Mouse (Mus musculus): ENCODE data around the gene Rad54l. TPM values are rescaled to one million over a fixed set of nuclear protein-coding genes. Genes with fewer than 3 reads are reported as not detected.

Rad54l gene
- polyA plus RNA-seq, 1 experiment from 2014 or later: 10.4 TPM

- H3K9ac ChIP-seq (ENCODE audit: low read depth, low read length): no peak overlapping the region
- H3K4me1 ChIP-seq (replicated peaks; ENCODE audit: insufficient read depth, low read length): peaks cover 9% of the 10 kb centered on the region; the same call in 1 of the 2 replicates
- TF ChIP-seq CTCF (IDR thresholded peaks at IDR 0.05; ENCODE audit: low read depth): no peak
- no peaks in the 10 kb centered on the region for H3K36me3 ChIP-seq (ENCODE audit: insufficient read depth, low read length)
- 49% methylated on average over 8 of the region's 8 CpGs for WGBS
- DNase-seq (ENCODE audit: low spot score) (no peak), ATAC-seq (replicated peaks; ENCODE audit: low FRiP score, low read depth) (no peak)
- no peak overlapping the region for H3K4me2 ChIP-seq (ENCODE audit: low read length)
- no peak overlapping the region for H3K4me3 ChIP-seq (replicated peaks; ENCODE audit: low read depth, low read length)
- no peaks in the 10 kb centered on the region for H3K9me3 ChIP-seq (replicated peaks; ENCODE audit: low read length)
- H3K27me3 ChIP-seq (ENCODE audit: insufficient read depth, low read length): no peaks in the 10 kb centered on the region
- peak overlapping the region; percentile 51; the same call in 1 of the 2 replicates for H3K27ac ChIP-seq
Observed at GRCm38 (mm10) chr4:116165708-116166407, 42.4 kb upstream of the Rad54l start.

GRCm38 (mm10) chr4:116164759-116165554 is 41.5 kb upstream of the Rad54l start:
- no peaks in the 10 kb centered on the region for H3K27me3 ChIP-seq (ENCODE audit: insufficient read depth, low read length)
- no peak overlapping the region for H3K4me2 ChIP-seq (ENCODE audit: low read length)
- no peak for TF ChIP-seq CTCF (IDR thresholded peaks at IDR 0.05; ENCODE audit: low read depth)
- DNase-seq (ENCODE audit: low spot score) (no peak), ATAC-seq (replicated peaks; ENCODE audit: low FRiP score, low read depth) (no peak)
- H3K9me3 ChIP-seq (replicated peaks; ENCODE audit: low read length): no peaks in the 10 kb centered on the region
- H3K36me3 ChIP-seq (ENCODE audit: insufficient read depth, low read length): no peaks in the 10 kb centered on the region
- H3K27ac ChIP-seq: peak overlapping the region; percentile 51; the same call in 1 of the 2 replicates
- no peak overlapping the region for H3K9ac ChIP-seq (ENCODE audit: low read depth, low read length)
- WGBS: 71% methylated on average over 2 of the region's 2 CpGs
- H3K4me3 ChIP-seq (replicated peaks; ENCODE audit: low read depth, low read length): no peak overlapping the region
- peaks cover 9% of the 10 kb centered on the region; the same call in 1 of the 2 replicates for H3K4me1 ChIP-seq (replicated peaks; ENCODE audit: insufficient read depth, low read length)

DNA sequence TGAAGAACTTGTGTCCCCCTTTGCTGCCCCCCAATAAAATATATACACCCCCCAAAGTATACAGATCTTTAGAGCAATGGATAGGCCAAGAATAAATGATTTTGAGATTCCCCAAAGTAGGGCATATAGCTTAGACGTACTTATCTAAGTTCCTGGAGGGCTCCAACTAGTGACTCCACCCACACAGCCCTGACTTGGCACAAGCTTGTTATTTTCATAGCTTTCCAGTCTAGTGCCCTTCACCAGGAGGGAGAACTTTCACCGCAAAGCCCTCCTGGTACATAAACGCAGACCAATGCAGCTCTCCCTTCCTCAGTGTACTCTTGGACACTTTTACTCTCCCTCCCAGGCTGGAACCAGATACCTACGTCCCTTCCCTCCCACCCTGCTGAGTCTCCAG is 38.7 kb upstream of the Rad54l start:
- no peak overlapping the region for H3K9ac ChIP-seq (ENCODE audit: low read depth, low read length)
- WGBS: 35% methylated on average over 4 of the region's 4 CpGs

DNA sequence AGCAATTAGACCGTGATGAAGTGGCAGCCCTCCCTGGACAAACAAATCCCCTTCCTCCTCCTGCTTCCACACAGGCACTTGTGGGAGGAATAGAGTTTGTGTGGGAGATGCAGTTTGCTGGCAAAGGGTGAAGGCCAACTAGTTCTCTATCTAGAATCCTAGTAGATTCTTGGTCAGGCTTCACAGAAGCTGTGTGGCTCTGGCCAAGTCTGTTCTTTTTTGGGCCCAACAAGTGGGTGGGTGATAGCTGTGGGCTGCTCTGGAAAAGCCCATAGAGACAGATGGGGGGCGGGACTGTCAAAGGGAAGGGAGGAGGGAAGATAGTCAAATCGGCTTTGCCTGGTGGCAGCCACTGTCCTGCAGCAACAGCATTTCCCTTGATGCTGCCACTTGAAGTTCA is 37.3 kb upstream of the Rad54l start:
- DNase-seq (ENCODE audit: low spot score): peak; percentile 59

More for the DNA sequence above, 38.7 kb upstream of the Rad54l start:
- Histone ChIP-seq H3K27ac (peak overlapping the region; percentile 36; the same call in 1 of the 2 replicates), H3K27me3 (ENCODE audit: insufficient read depth, low read length) (no peaks in the 10 kb centered on the region), H3K9me3 (replicated peaks; ENCODE audit: low read length) (no peaks in the 10 kb centered on the region), H3K4me3 (replicated peaks; ENCODE audit: low read depth, low read length) (no peak overlapping the region), H3K4me2 (ENCODE audit: low read length) (no peak overlapping the region), H3K36me3 (ENCODE audit: insufficient read depth, low read length) (peaks cover 24% of the 10 kb centered on the region), H3K4me1 (replicated peaks; ENCODE audit: insufficient read depth, low read length) (peaks cover 9% of the 10 kb centered on the region; the same call in 1 of the 2 replicates)
- ATAC-seq (replicated peaks; ENCODE audit: low FRiP score, low read depth) (no peak), DNase-seq (ENCODE audit: low spot score) (peak; percentile 33)
- TF ChIP-seq CTCF (IDR thresholded peaks at IDR 0.05; ENCODE audit: low read depth): no peak

DNA sequence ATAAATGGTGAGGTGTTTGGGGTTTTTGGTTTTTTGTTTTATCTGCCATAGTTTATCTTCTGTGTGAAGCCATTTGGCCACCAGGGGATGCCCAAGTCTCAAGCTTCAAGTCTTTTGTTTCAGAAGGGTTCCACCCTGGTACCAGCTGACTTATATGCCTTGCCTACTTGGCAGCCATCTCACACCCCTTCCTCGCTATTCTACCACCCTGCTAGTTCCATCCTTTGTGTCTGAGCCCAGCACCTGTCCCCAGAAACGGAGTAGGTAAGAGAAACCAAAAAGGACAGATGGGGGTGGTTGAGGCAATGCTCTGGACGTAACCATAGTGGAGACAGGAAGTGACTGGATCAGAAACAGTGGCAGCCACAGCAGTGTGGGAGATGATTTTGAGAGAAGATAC is 36.4 kb upstream of the Rad54l start:
- peaks cover 6% of the 10 kb centered on the region; the same call in 1 of the 2 replicates for H3K4me1 ChIP-seq (replicated peaks; ENCODE audit: insufficient read depth, low read length)
- peak; percentile 71 for DNase-seq (ENCODE audit: low spot score)
- no peaks in the 10 kb centered on the region for H3K9me3 ChIP-seq (replicated peaks; ENCODE audit: low read length)
- H3K4me2 ChIP-seq (ENCODE audit: low read length): no peak overlapping the region
- WGBS: 72% methylated on average over 3 of the region's 3 CpGs
- TF ChIP-seq CTCF (IDR thresholded peaks at IDR 0.05; ENCODE audit: low read depth): peak; percentile 73
- H3K27me3 ChIP-seq (ENCODE audit: insufficient read depth, low read length): no peaks in the 10 kb centered on the region
- no peak overlapping the region for H3K4me3 ChIP-seq (replicated peaks; ENCODE audit: low read depth, low read length)
- peaks cover 46% of the 10 kb centered on the region for H3K36me3 ChIP-seq (ENCODE audit: insufficient read depth, low read length)
- 0 out of 2 replicates have a peak overlapping the region, but pooled peaks have one; percentile 6 for H3K27ac ChIP-seq
- no peak overlapping the region for H3K9ac ChIP-seq (ENCODE audit: low read depth, low read length)
- ATAC-seq (replicated peaks; ENCODE audit: low FRiP score, low read depth): no peak

More for the DNA sequence above, 37.3 kb upstream of the Rad54l start:
- H3K9me3 ChIP-seq (replicated peaks; ENCODE audit: low read length): no peaks in the 10 kb centered on the region
- ATAC-seq (replicated peaks; ENCODE audit: low FRiP score, low read depth): no peak
- no peak overlapping the region for H3K4me3 ChIP-seq (replicated peaks; ENCODE audit: low read depth, low read length)
- H3K27me3 ChIP-seq (ENCODE audit: insufficient read depth, low read length): no peaks in the 10 kb centered on the region
- peak overlapping the region; percentile 19; the same call in 1 of the 2 replicates for H3K27ac ChIP-seq
- TF ChIP-seq CTCF (IDR thresholded peaks at IDR 0.05; ENCODE audit: low read depth): no peak
- H3K4me2 ChIP-seq (ENCODE audit: low read length): no peak overlapping the region
- no peak overlapping the region for H3K9ac ChIP-seq (ENCODE audit: low read depth, low read length)
- peaks cover 9% of the 10 kb centered on the region; the same call in 1 of the 2 replicates for H3K4me1 ChIP-seq (replicated peaks; ENCODE audit: insufficient read depth, low read length)
- peaks cover 37% of the 10 kb centered on the region for H3K36me3 ChIP-seq (ENCODE audit: insufficient read depth, low read length)
- 45% methylated on average over 3 of the region's 3 CpGs for WGBS

- peaks cover 64% of the 10 kb centered on the region for H3K36me3 ChIP-seq (ENCODE audit: insufficient read depth, low read length)
- ATAC-seq (replicated peaks; ENCODE audit: low FRiP score, low read depth) (peak; percentile 44), DNase-seq (ENCODE audit: low spot score) (no peak)
- WGBS: 71% methylated on average over 2 of the region's 2 CpGs
- H3K4me3 ChIP-seq (replicated peaks; ENCODE audit: low read depth, low read length): no peak overlapping the region
- no peak overlapping the region for H3K4me2 ChIP-seq (ENCODE audit: low read length)
- peak overlapping the region; percentile 66; the same call in 1 of the 2 replicates for H3K27ac ChIP-seq
- H3K9ac ChIP-seq (ENCODE audit: low read depth, low read length): no peak overlapping the region
- no peaks in the 10 kb centered on the region for H3K9me3 ChIP-seq (replicated peaks; ENCODE audit: low read length)
- H3K4me1 ChIP-seq (replicated peaks; ENCODE audit: insufficient read depth, low read length): no peaks in the 10 kb centered on the region
- no peak for TF ChIP-seq CTCF (IDR thresholded peaks at IDR 0.05; ENCODE audit: low read depth)
- no peaks in the 10 kb centered on the region for H3K27me3 ChIP-seq (ENCODE audit: insufficient read depth, low read length)
Observed at GRCm38 (mm10) chr4:116157882-116158281, 34.4 kb upstream of the Rad54l start.
